Mouse (Mus musculus) limb, embryonic 14.5 days (tissue): ENCODE results near the gene Tmem170. TPM values are rescaled to one million over a fixed set of nuclear protein-coding genes. Genes with fewer than 3 reads are reported as not detected.

ENCODE experiments used
- ATAC-seq: fragments of 200-750 bp; cut with Nextera tagmentation; 2 replicates; pipeline ENCODE4 v1.8.0; 2017; ENCODE audit warnings: low read depth, moderate number of reproducible peaks, moderate TSS enrichment; ENCODE audit not compliant: low FRiP score
- DNase-seq: peaks from one replicate; pipeline ENCODE4 v3.0.0-alpha.2; 2015; ENCODE audit warnings: low spot score
- H3K27ac ChIP-seq: fragments of 300-500 bp; sonication (generic); replicated peaks from 2 replicates; pipeline ENCODE4 v1.5.1; 2014; ENCODE audit warnings: low read depth, mild to moderate bottlenecking, low read length, moderate library complexity, mixed read lengths
- H3K27me3 ChIP-seq: fragments of 300-500 bp; sonication (generic); 2 replicates; pipeline ENCODE4 v1.6.1; 2014; ENCODE audit warnings: low read length, mixed read lengths; ENCODE audit not compliant: control insufficient read depth, insufficient read depth
- H3K36me3 ChIP-seq: fragments of 300-500 bp; sonication (generic); 2 replicates; pipeline ENCODE4 v1.6.1; 2014; ENCODE audit warnings: mild to moderate bottlenecking, low read length, moderate library complexity, mixed read lengths; ENCODE audit not compliant: control insufficient read depth, insufficient read depth
- H3K4me1 ChIP-seq: fragments of 300-500 bp; sonication (generic); 2 replicates; pipeline ENCODE4 v1.6.1; 2014; ENCODE audit warnings: antibody characterized with exemption, low read length, mixed read lengths; ENCODE audit not compliant: control insufficient read depth, insufficient read depth
- H3K4me2 ChIP-seq: fragments of 300-500 bp; sonication (generic); replicated peaks from 2 replicates; pipeline ENCODE4 v1.6.1; 2014; ENCODE audit warnings: low read depth, mild to moderate bottlenecking, low read length, moderate library complexity; ENCODE audit not compliant: severe bottlenecking
- H3K4me3 ChIP-seq: fragments of 300-500 bp; sonication (generic); replicated peaks from 2 replicates; pipeline ENCODE4 v1.5.1; 2014; ENCODE audit warnings: low read length
- H3K9ac ChIP-seq: fragments of 300-500 bp; sonication (generic); 2 replicates; pipeline ENCODE4 v1.6.1; 2014; ENCODE audit warnings: mild to moderate bottlenecking, low read depth, low read length, moderate library complexity; ENCODE audit not compliant: severe bottlenecking
- H3K9me3 ChIP-seq: fragments of 300-500 bp; sonication (generic); 2 replicates; pipeline ENCODE4 v1.6.1; 2016; ENCODE audit warnings: low read length; ENCODE audit not compliant: control insufficient read depth
- POLR2A ChIP-seq: fragments of 200-500 bp; IDR thresholded peaks from 2 replicates; pipeline ENCODE4 v1.8.0; 2012; ENCODE audit warnings: inconsistent platforms, mild to moderate bottlenecking, moderate library complexity, borderline replicate concordance; ENCODE audit not compliant: insufficient read depth, insufficient read length; ENCODE audit errors: extremely low read depth
- WGBS: fragments of 180-500 bp; shearing (Covaris S2); extraction: QIAGEN DNeasy Blood & Tissue Kit; methylation state at CpG from one replicate; pipeline ENCODE4 v1.1.7; 2014; 5-methylcytosine and 5-hydroxymethylcytosine counted together
- polyA plus RNA-seq, 2 experiments: library from polyadenylated mRNA; depleted of rRNA in 1 of 2; stranded (reverse) in 1 of 2; unstranded in 1 of 2; fragments of >200 nt; fragmentation: Nextera tagmentation in 1 of 2; extraction: Ambion mirVana in 1 of 2; gene quantifications; 2 replicates each; pipeline versions ENCODE4 v1.2.1 to v1.2.3; 2012 to 2014

Gene Tmem170
- 5.8 and 7.0 TPM in 2 replicates for polyA plus RNA-seq (2012; rRNA removed)
- 4.0 and 5.1 TPM in 2 replicates for polyA plus RNA-seq (2014; fragmentation: Nextera tagmentation; extraction: Ambion mirVana)

GRCm38 (mm10) chr8:111876355-111876948 is at the start of gene Tmem170:
Gene Tmem170, minus strand, starts transcription at chr8:111876750.
- Histone ChIP-seq H3K4me1 (peaks cover 8% of the 10 kb centered on the region; the same call in 1 of the 2 replicates), H3K4me2 (peak within 1 kb of the TSS; percentile 70), H3K9me3 (no peaks in the 10 kb centered on the region), H3K27ac (peak within 1 kb of the TSS; percentile 45), H3K9ac (peak within 1 kb of the TSS; percentile 69), H3K4me3 (peak within 1 kb of the TSS; percentile 57), H3K27me3 (no peaks in the 10 kb centered on the region), H3K36me3 (no peaks in the 10 kb centered on the region)
- ATAC-seq (peak; percentile 99), DNase-seq (peak; percentile 99)
- peak; percentile 86; the same call in 1 of the 2 replicates for TF ChIP-seq POLR2A
- WGBS: 0% methylated on average over 36 of the region's 53 CpGs

- TF ChIP-seq POLR2A: no peak
- ATAC-seq: no peak
- H3K4me1 ChIP-seq: no peaks in the 10 kb centered on the region
These were observed 48.4 kb upstream of the Tmem170 start for GRCm38 (mm10) chr8:111924976-111925375.

DNA sequence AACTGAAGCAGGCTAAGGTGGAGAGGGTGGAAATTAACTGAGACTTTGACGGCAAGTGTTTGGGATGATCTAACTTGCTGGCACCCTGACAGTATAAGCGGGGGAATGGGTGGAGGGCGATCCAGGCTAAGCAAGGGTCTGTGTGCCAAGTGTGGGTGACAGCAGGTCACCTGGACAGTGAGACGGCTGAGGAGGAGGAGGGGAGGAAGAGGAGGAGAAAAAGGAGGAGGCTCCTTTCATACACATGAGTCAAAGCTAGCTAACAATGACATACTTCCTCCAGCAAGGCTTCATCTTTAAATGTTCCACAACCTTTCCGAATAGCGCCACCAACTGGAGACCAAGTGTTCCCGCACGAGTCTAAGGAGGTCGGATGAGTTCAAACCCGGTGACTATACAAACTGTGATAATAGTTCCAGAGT is 46.8 kb upstream of the Tmem170 start:
- no peaks in the 10 kb centered on the region for H3K4me1 ChIP-seq
- TF ChIP-seq POLR2A: no peak
- no peak overlapping the region for H3K27ac ChIP-seq
- H3K9ac ChIP-seq: no peak overlapping the region
- H3K9me3 ChIP-seq: no peaks in the 10 kb centered on the region
- DNase-seq (no peak), ATAC-seq (0 out of 2 replicates have a peak, but pooled peaks have one; percentile 41)
- no peak overlapping the region for H3K4me2 ChIP-seq
- H3K36me3 ChIP-seq: peaks cover 2% of the 10 kb centered on the region; the same call in 1 of the 2 replicates
- 30% methylated on average over 10 of the region's 10 CpGs for WGBS
- no peaks in the 10 kb centered on the region for H3K27me3 ChIP-seq
- H3K4me3 ChIP-seq: no peak overlapping the region

More at GRCm38 (mm10) chr8:111924976-111925375, 48.4 kb upstream of the Tmem170 start:
- Histone ChIP-seq H3K9ac (no peak overlapping the region), H3K4me2 (no peak overlapping the region), H3K36me3 (peaks cover 2% of the 10 kb centered on the region; the same call in 1 of the 2 replicates), H3K4me3 (no peak overlapping the region), H3K9me3 (no peaks in the 10 kb centered on the region), H3K27ac (no peak overlapping the region), H3K27me3 (no peaks in the 10 kb centered on the region)
- WGBS: 85% methylated on average over 7 of the region's 7 CpGs
- DNase-seq: no peak

GRCm38 (mm10) chr8:111920971-111921370 is 44.4 kb upstream of the Tmem170 start:
- no peak overlapping the region for H3K27ac ChIP-seq
- H3K9me3 ChIP-seq: no peaks in the 10 kb centered on the region
- no peaks in the 10 kb centered on the region for H3K36me3 ChIP-seq
- no peak for ATAC-seq
- WGBS: 83% methylated on average over 4 of the region's 4 CpGs
- DNase-seq: no peak
- H3K9ac ChIP-seq: no peak overlapping the region
- H3K4me3 ChIP-seq: no peak overlapping the region
- no peak overlapping the region for H3K4me2 ChIP-seq
- no peaks in the 10 kb centered on the region for H3K4me1 ChIP-seq
- no peak for TF ChIP-seq POLR2A
- no peaks in the 10 kb centered on the region for H3K27me3 ChIP-seq

DNA sequence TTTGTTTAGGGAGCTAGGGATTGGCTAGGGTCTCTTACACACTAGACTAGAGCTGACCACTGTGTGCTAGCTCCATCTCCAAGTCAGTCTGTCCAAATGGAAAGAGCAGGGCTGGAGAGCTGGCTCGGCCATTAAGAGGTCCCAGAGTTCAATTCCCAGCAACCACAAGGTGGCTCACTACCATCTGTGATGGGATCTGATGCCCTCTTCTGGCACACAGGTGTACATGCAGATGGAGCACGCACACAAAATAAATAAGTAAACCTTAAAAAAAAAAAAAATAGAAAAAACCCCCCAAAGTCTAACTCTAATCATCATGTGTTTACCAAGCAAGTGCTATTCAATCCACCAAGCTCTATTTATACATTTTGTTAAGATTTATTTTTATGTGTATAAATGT is 43.1 kb upstream of the Tmem170 start:
- H3K36me3 ChIP-seq: no peaks in the 10 kb centered on the region
- ATAC-seq (no peak), DNase-seq (no peak)
- H3K27ac ChIP-seq: no peak overlapping the region
- H3K9ac ChIP-seq: no peak overlapping the region
- TF ChIP-seq POLR2A: no peak
- no peaks in the 10 kb centered on the region; the same call in 1 of the 2 replicates for H3K4me1 ChIP-seq
- no peak overlapping the region for H3K4me3 ChIP-seq
- no peaks in the 10 kb centered on the region for H3K9me3 ChIP-seq
- no peaks in the 10 kb centered on the region for H3K27me3 ChIP-seq
- no peak overlapping the region for H3K4me2 ChIP-seq
- 86% methylated on average over 2 of the region's 2 CpGs for WGBS
